In the genomic region with DNA sequence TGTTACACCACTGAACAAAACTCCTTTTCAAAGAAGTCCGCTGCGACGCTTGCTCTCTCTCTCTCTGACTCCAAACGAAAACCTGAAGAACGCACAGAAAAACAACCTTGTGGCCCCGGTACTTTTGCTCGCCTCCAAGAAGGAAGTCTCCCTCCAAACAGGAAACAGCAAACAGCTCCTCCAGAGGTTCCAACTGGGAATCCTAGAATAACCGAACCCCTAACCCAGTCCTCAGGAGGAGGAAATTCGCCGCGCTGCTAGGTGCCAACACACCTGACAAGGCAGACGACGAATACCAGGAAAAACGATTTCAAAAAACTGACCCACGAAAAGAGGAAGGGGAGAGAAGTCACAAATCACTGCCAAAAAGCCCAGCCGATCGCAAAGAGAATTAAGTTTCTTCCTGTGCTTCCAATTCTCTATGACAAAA, we compare ENCODE assay signal across 8 mouse cellular contexts. TPM values are rescaled to one million over a fixed set of nuclear protein-coding genes. Genes with fewer than 3 reads are reported as not detected.
DNase-seq lines count a peak whose midpoint lies in the region; ATAC-seq and TF ChIP-seq lines count a peak whose summit lies in the region.

No protein-coding gene starts in this region.

- peak overlapping the region; percentile 67 for H3K4me2 ChIP-seq in intestine, embryonic 14.5 days (ENCODE audit: low read length)
- H3K4me2 ChIP-seq in myocyte (ENCODE audit: low read depth), result peak overlapping the region; percentile 87

- 0 out of 2 replicates have a peak, but pooled peaks have one; percentile 32 for ATAC-seq in intestine, embryonic 14.5 days (replicated peaks; ENCODE audit: low FRiP score, low TSS enrichment, low read depth)

- no peaks in the 10 kb centered on the region for H3K9me3 ChIP-seq in intestine, embryonic 14.5 days (ENCODE audit: control insufficient read depth, low read length)

- H3ac ChIP-seq in myocyte (ENCODE audit: control insufficient read depth, insufficient read length), result peak overlapping the region; percentile 94

- TF ChIP-seq POLR2A in cortical plate, adult 2 months (IDR thresholded peaks at IDR 0.05; ENCODE audit: extremely low read depth, insufficient read depth, low read length), result no peak
- TF ChIP-seq POLR2A in myocyte (IDR thresholded peaks at IDR 0.05; ENCODE audit: insufficient read length, low read depth), result no peak
- TF ChIP-seq POLR2A in thymus, adult 2 months (IDR thresholded peaks at IDR 0.05; ENCODE audit: control insufficient read depth, extremely low read depth, insufficient read depth, low read length, poor library complexity), result no peak

- H3K9ac ChIP-seq in intestine, embryonic 14.5 days (ENCODE audit: low read length), result peak overlapping the region; percentile 98

- H3K79me2 ChIP-seq in myocyte (ENCODE audit: control insufficient read depth, insufficient read depth), result peaks cover 43% of the 10 kb centered on the region

- peak overlapping the region; percentile 98 for H3K4me3 ChIP-seq in layer of hippocampus, adult 2 months
- peak overlapping the region; percentile 61 for H3K4me3 ChIP-seq in cortical plate, adult 2 months (ENCODE audit: insufficient read depth, low read length)
- peak overlapping the region; percentile 89 for H3K4me3 ChIP-seq in intestine, embryonic 14.5 days (ENCODE audit: low read depth, low read length)
- peak overlapping the region; percentile 67 for H3K4me3 ChIP-seq in myocyte
- peak overlapping the region; percentile 89 for H3K4me3 ChIP-seq in thymus, adult 2 months (ENCODE audit: control insufficient read depth, insufficient read depth, low read length)

- peaks cover 2% of the 10 kb centered on the region; the same call in 1 of the 2 replicates for H3K4me1 ChIP-seq in cortical plate, adult 2 months (ENCODE audit: control insufficient read depth, insufficient read depth, low read length)
- H3K4me1 ChIP-seq in intestine, embryonic 14.5 days (replicated peaks; ENCODE audit: control insufficient read depth, insufficient read depth, low read length), result peaks cover 7% of the 10 kb centered on the region
- peaks cover 5% of the 10 kb centered on the region for H3K4me1 ChIP-seq in thymus, adult 2 months (replicated peaks; ENCODE audit: control insufficient read depth, insufficient read depth, low read length)

- under 1% methylated on average over 17 of the region's 17 CpGs for WGBS in intestine, embryonic 14.5 days
- 0% methylated on average over 17 of the region's 17 CpGs for WGBS in thymus, adult 2 months

- no peak for DNase-seq in layer of hippocampus, adult 2 months (ENCODE audit: low spot score in 2 of 2)
- DNase-seq in layer of hippocampus, adult 11-12 months (ENCODE audit: low spot score), result no peak
- DNase-seq in gonadal fat pad, adult 2 months (ENCODE audit: low read depth), result peak; percentile 22
- peak; percentile 79 for DNase-seq in intestine, embryonic 14.5 days (ENCODE audit: low spot score)
- peak; percentile 38 for DNase-seq in liver
- peak; percentile 48 for DNase-seq in thymus, adult 2 months

- H3K27ac ChIP-seq in layer of hippocampus, adult 2 months, result peak overlapping the region; percentile 99
- H3K27ac ChIP-seq in cortical plate, adult 2 months (ENCODE audit: insufficient read depth, low read length), result peak overlapping the region; percentile 95
- H3K27ac ChIP-seq in intestine, embryonic 14.5 days (ENCODE audit: low read depth), result peak overlapping the region; percentile 96
- peak overlapping the region; percentile 88 for H3K27ac ChIP-seq in thymus, adult 2 months (ENCODE audit: control insufficient read depth, insufficient read depth, low read length)

- H3K36me3 ChIP-seq in intestine, embryonic 14.5 days (ENCODE audit: control insufficient read depth, insufficient read depth, low read length), result no peaks in the 10 kb centered on the region
- H3K36me3 ChIP-seq in myocyte (ENCODE audit: control insufficient read depth, insufficient read depth), result no peaks in the 10 kb centered on the region
- no peaks in the 10 kb centered on the region for H3K36me3 ChIP-seq in thymus, adult 2 months (ENCODE audit: control insufficient read depth, insufficient read depth, low read length)

- peak; percentile 55 for TF ChIP-seq CTCF in layer of hippocampus, adult 2 months (conservative IDR thresholded peaks at IDR 0.05)
- no peak for TF ChIP-seq CTCF in cortical plate, adult 2 months (IDR thresholded peaks at IDR 0.05; ENCODE audit: extremely low read depth, insufficient read depth, low read length)
- TF ChIP-seq CTCF in thymus, adult 2 months (IDR thresholded peaks at IDR 0.05; ENCODE audit: borderline replicate concordance, control insufficient read depth, extremely low read depth, insufficient read depth, low read length, poor library complexity), result no peak

- no peaks in the 10 kb centered on the region for H3K27me3 ChIP-seq in intestine, embryonic 14.5 days (replicated peaks; ENCODE audit: control insufficient read depth, insufficient read depth, low read length)
- no peaks in the 10 kb centered on the region for H3K27me3 ChIP-seq in myocyte (ENCODE audit: control insufficient read depth, insufficient read depth, insufficient read length)
- no peaks in the 10 kb centered on the region for H3K27me3 ChIP-seq in thymus, adult 2 months (ENCODE audit: control insufficient read depth, insufficient read depth, low read length)

TF ChIP-seq in myocyte, 11 proteins besides CTCF, POLR2A, EP300 and RAD21:
- no peak for TF ChIP-seq REST (IDR thresholded peaks at IDR 0.05; ENCODE audit: insufficient read depth, insufficient read length)
- no peak for TF ChIP-seq MAX (IDR thresholded peaks at IDR 0.05; ENCODE audit: low read depth)
- no peak for TF ChIP-seq POLR2AphosphoS2 (IDR thresholded peaks at IDR 0.05; ENCODE audit: insufficient read length, low read depth)
- no peak for TF ChIP-seq E2F4 (IDR thresholded peaks at IDR 0.05; ENCODE audit: insufficient read depth)
- no peak for TF ChIP-seq CEBPB (IDR thresholded peaks at IDR 0.05; ENCODE audit: insufficient read depth, poor library complexity, severe bottlenecking)
- TF ChIP-seq TCF3 (IDR thresholded peaks at IDR 0.05; ENCODE audit: insufficient read length, low read depth), result no peak
- no peak for TF ChIP-seq MYOD1 (IDR thresholded peaks at IDR 0.05; ENCODE audit: control insufficient read depth in 1 of 3, insufficient read length in 2 of 3, low read depth in 2 of 3)
- no peak for TF ChIP-seq SRF (IDR thresholded peaks at IDR 0.05; ENCODE audit: control insufficient read depth, insufficient read length, low read depth)
- no peak for TF ChIP-seq TCF12 (IDR thresholded peaks at IDR 0.05; ENCODE audit: insufficient read depth, poor library complexity, severe bottlenecking)
- no peak for TF ChIP-seq MYOG (IDR thresholded peaks at IDR 0.05; ENCODE audit: control insufficient read depth in 1 of 3, insufficient read depth in 1 of 3, insufficient read length in 2 of 3, low read depth in 2 of 3)
- no peak for TF ChIP-seq USF1 (IDR thresholded peaks at IDR 0.05; ENCODE audit: low read depth)
TF ChIP-seq in myocyte: peak in this region for 0.

RNA-seq across cellular contexts. Expression of gene Cd2ap, which starts 0.9 kb away (rescaled TPM):
- total RNA-seq in layer of hippocampus, adult 2 months (2021), result 10 to 100 TPM; 20.6 to 22.5 TPM
- polyA plus RNA-seq in cortical plate, adult 2 months (2012; rRNA removed), result 19.9 and 20.9 TPM in 2 replicates
- polyA plus RNA-seq in gonadal fat pad, adult 2 months (2012; rRNA removed), result 13.3 and 16.8 TPM in 2 replicates
- polyA plus RNA-seq in intestine, embryonic 14.5 days (2014; fragmentation: Nextera tagmentation; extraction: Ambion mirVana), result 37.6 and 40.4 TPM in 2 replicates
- polyA plus RNA-seq in myocyte (2012; fragmentation: generic; extraction: Trizol), result 2.3 TPM
- polyA plus RNA-seq in thymus, adult 2 months (2012; rRNA removed), result 11.2 and 14.4 TPM in 2 replicates

Comparison
In these comparisons a context has a peak if more than half of its experiments do, and no peak if none do; other contexts are left out.
1. DNase-seq: peak in gonadal fat pad, adult 2 months (single experiment), intestine, embryonic 14.5 days (single experiment), liver (single experiment) and thymus, adult 2 months (single experiment); none in layer of hippocampus, adult 2 months (0 of 2) and layer of hippocampus, adult 11-12 months (single experiment).
2. Peak in every context shown above with its lines, with median percentiles within 50 percentile points of each other: H3K27ac ChIP-seq and H3K4me3 ChIP-seq.